Mouse (Mus musculus): ENCODE data around the gene Rac1. TPM values are rescaled to one million over a fixed set of nuclear protein-coding genes. Genes with fewer than 3 reads are reported as not detected.
A peak's percentile ranks its signal among the peaks of the same experiment; 100 is the strongest.

Gene Rac1
- polyA plus RNA-seq, 1 experiment from 2014 or later = 162 TPM

GRCm38 (mm10) chr5:143522882-143523281 is 5.0 kb downstream of the Rac1 start:
- Histone ChIP-seq H3K4me2 (ENCODE audit: low read depth, low read length) (peak overlapping the region; percentile 10; the same call in 1 of the 2 replicates), H3K27ac (ENCODE audit: low read depth) (no peak overlapping the region), H3K4me3 (ENCODE audit: low read depth, low read length) (no peak overlapping the region), H3K9me3 (ENCODE audit: low read length) (no peaks in the 10 kb centered on the region), H3K27me3 (ENCODE audit: insufficient read depth, low read length) (no peaks in the 10 kb centered on the region), H3K4me1 (ENCODE audit: insufficient read depth) (peaks cover 58% of the 10 kb centered on the region), H3K36me3 (replicated peaks; ENCODE audit: insufficient read depth, low read length) (peaks cover 9% of the 10 kb centered on the region; the same call in 1 of the 2 replicates), H3K9ac (replicated peaks) (no peak overlapping the region)
- 73% methylated on average over 3 of the region's 3 CpGs for WGBS (ENCODE audit: insufficient replicate concordance)
- ATAC-seq (no peak), DNase-seq (no peak)
- TF ChIP-seq EP300 (IDR thresholded peaks at IDR 0.05; ENCODE audit: low read depth) (no peak), CTCF (IDR thresholded peaks at IDR 0.05; ENCODE audit: low read depth) (no peak)

DNA sequence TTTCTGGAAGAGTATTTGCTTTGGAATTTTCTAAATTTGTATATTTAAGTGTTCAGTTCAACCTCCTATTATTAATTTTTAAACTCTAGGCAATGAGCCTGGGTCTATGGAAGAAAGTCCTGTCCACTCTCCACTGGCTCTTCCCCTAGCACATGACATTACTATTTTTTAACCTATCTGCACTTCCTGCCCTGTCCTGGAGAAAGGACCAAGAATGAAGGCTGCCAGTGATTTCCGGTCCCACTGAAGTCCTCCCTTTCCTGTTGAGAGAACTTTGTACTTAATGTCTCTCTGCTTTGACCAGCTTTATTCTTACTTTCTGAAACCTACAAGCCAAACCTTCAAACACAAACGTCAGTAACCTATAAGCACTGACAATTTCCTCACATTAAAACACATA is 7.4 kb downstream of the Rac1 start:
- TF ChIP-seq CTCF (IDR thresholded peaks at IDR 0.05; ENCODE audit: low read depth) = no peak
- TF ChIP-seq EP300 (IDR thresholded peaks at IDR 0.05; ENCODE audit: low read depth) = no peak
- H3K9ac ChIP-seq (replicated peaks) = no peak overlapping the region
- H3K4me2 ChIP-seq (ENCODE audit: low read depth, low read length) = 0 out of 2 replicates have a peak overlapping the region, but pooled peaks have one; percentile 32
- H3K9me3 ChIP-seq (ENCODE audit: low read length) = no peaks in the 10 kb centered on the region
- H3K36me3 ChIP-seq (replicated peaks; ENCODE audit: insufficient read depth, low read length) = peaks cover 23% of the 10 kb centered on the region
- H3K27ac ChIP-seq (ENCODE audit: low read depth) = peak overlapping the region; percentile 41
- no peak overlapping the region for H3K4me3 ChIP-seq (ENCODE audit: low read depth, low read length)
- ATAC-seq (no peak), DNase-seq (no peak)
- peaks cover 51% of the 10 kb centered on the region for H3K4me1 ChIP-seq (ENCODE audit: insufficient read depth)
- H3K27me3 ChIP-seq (ENCODE audit: insufficient read depth, low read length) = no peaks in the 10 kb centered on the region
- 27% methylated on average over 2 of the region's 2 CpGs for WGBS (ENCODE audit: insufficient replicate concordance)

DNA sequence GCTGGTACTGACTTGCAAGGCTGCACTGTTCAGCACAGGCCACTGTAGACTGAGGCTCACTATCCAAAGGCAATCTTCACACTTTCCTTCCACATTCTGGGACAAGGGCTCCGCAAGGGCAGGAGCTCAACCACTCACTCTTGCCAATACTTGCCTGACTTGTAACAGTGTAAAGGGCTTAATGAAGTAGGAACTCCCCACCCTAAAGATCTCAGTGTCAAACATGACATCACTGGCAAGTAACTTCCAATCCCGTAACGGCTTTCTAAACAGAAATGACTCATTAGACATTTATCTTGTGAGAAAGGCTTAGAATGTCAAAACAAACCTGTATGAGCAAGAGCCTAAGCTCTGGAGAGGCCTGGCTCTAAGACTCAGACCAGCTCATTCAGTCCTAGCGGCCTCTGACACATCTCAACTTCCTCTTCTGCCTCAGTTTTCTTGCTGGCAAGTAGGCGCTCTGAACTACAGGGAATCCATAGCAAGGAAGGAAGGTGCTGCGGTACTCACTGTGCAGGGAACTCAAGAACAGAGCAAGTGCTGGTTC is 9.7 kb downstream of the Rac1 start:
- Histone ChIP-seq H3K36me3 (replicated peaks; ENCODE audit: insufficient read depth, low read length) (peaks cover 46% of the 10 kb centered on the region), H3K4me3 (ENCODE audit: low read depth, low read length) (no peak overlapping the region), H3K4me1 (ENCODE audit: insufficient read depth) (peaks cover 37% of the 10 kb centered on the region), H3K9ac (replicated peaks) (peak overlapping the region; percentile 44; the same call in 1 of the 2 replicates), H3K27ac (ENCODE audit: low read depth) (peak overlapping the region; percentile 44), H3K9me3 (ENCODE audit: low read length) (no peaks in the 10 kb centered on the region), H3K4me2 (ENCODE audit: low read depth, low read length) (no peak overlapping the region), H3K27me3 (ENCODE audit: insufficient read depth, low read length) (no peaks in the 10 kb centered on the region)
- ATAC-seq (peak; percentile 56; the same call in 1 of the 2 replicates), DNase-seq (no peak)
- 46% methylated on average over 6 of the region's 6 CpGs for WGBS (ENCODE audit: insufficient replicate concordance)
- no peak for TF ChIP-seq EP300 (IDR thresholded peaks at IDR 0.05; ENCODE audit: low read depth)
- TF ChIP-seq CTCF (IDR thresholded peaks at IDR 0.05; ENCODE audit: low read depth) = no peak

GRCm38 (mm10) chr5:143517436-143517835 is 10.4 kb downstream of the Rac1 start:
- ATAC-seq (no peak), DNase-seq (no peak)
- 61% methylated on average over 6 of the region's 6 CpGs for WGBS (ENCODE audit: insufficient replicate concordance)
- Histone ChIP-seq H3K27ac (ENCODE audit: low read depth) (no peak overlapping the region), H3K4me3 (ENCODE audit: low read depth, low read length) (no peak overlapping the region), H3K4me1 (ENCODE audit: insufficient read depth) (peaks cover 34% of the 10 kb centered on the region), H3K4me2 (ENCODE audit: low read depth, low read length) (no peak overlapping the region), H3K27me3 (ENCODE audit: insufficient read depth, low read length) (no peaks in the 10 kb centered on the region), H3K9me3 (ENCODE audit: low read length) (no peaks in the 10 kb centered on the region), H3K9ac (replicated peaks) (no peak overlapping the region), H3K36me3 (replicated peaks; ENCODE audit: insufficient read depth, low read length) (peaks cover 49% of the 10 kb centered on the region)
- TF ChIP-seq EP300 (IDR thresholded peaks at IDR 0.05; ENCODE audit: low read depth) = no peak
- no peak for TF ChIP-seq CTCF (IDR thresholded peaks at IDR 0.05; ENCODE audit: low read depth)

DNA sequence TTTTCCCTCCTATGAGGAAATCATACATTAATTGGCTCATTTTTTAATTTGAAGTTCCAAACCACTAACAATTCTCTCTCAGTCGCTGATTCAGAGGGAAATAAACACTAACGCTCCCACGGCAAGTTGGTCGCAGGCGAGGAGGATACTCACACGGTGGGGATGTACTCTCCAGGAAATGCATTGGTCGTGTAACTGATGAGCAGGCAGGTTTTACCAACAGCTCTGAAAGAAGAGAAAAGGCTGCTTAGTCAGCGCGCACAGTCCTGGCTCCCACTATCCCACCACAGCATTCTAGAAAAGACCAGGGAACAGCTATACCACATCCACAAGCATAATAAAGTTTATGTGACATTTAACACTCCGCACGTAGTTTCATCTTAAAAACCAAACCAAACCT is 10.8 kb downstream of the Rac1 start:
- DNase-seq = no peak
- WGBS (ENCODE audit: insufficient replicate concordance) = 78% methylated on average over 11 of the region's 11 CpGs

GRCm38 (mm10) chr5:143514878-143515277 is 13.0 kb downstream of the Rac1 start:
- peaks cover 34% of the 10 kb centered on the region for H3K4me1 ChIP-seq (ENCODE audit: insufficient read depth)
- WGBS (ENCODE audit: insufficient replicate concordance) = 84% methylated on average over 5 of the region's 5 CpGs
- H3K36me3 ChIP-seq (replicated peaks; ENCODE audit: insufficient read depth, low read length) = peaks cover 55% of the 10 kb centered on the region
- ATAC-seq (no peak), DNase-seq (no peak)
- H3K27ac ChIP-seq (ENCODE audit: low read depth) = no peak overlapping the region
- H3K27me3 ChIP-seq (ENCODE audit: insufficient read depth, low read length) = no peaks in the 10 kb centered on the region
- TF ChIP-seq CTCF (IDR thresholded peaks at IDR 0.05; ENCODE audit: low read depth) (no peak), EP300 (IDR thresholded peaks at IDR 0.05; ENCODE audit: low read depth) (no peak)
- H3K4me3 ChIP-seq (ENCODE audit: low read depth, low read length) = no peak overlapping the region
- H3K9me3 ChIP-seq (ENCODE audit: low read length) = no peaks in the 10 kb centered on the region
- no peak overlapping the region for H3K9ac ChIP-seq (replicated peaks)
- H3K4me2 ChIP-seq (ENCODE audit: low read depth, low read length) = no peak overlapping the region

More for the DNA sequence above, 10.8 kb downstream of the Rac1 start:
- H3K4me3 ChIP-seq (ENCODE audit: low read depth, low read length) = no peak overlapping the region
- ATAC-seq = no peak
- no peak overlapping the region for H3K4me2 ChIP-seq (ENCODE audit: low read depth, low read length)
- H3K4me1 ChIP-seq (ENCODE audit: insufficient read depth) = peaks cover 36% of the 10 kb centered on the region
- H3K9ac ChIP-seq (replicated peaks) = no peak overlapping the region
- peaks cover 53% of the 10 kb centered on the region for H3K36me3 ChIP-seq (replicated peaks; ENCODE audit: insufficient read depth, low read length)
- H3K27me3 ChIP-seq (ENCODE audit: insufficient read depth, low read length) = no peaks in the 10 kb centered on the region
- TF ChIP-seq EP300 (IDR thresholded peaks at IDR 0.05; ENCODE audit: low read depth) = no peak
- no peak for TF ChIP-seq CTCF (IDR thresholded peaks at IDR 0.05; ENCODE audit: low read depth)
- H3K27ac ChIP-seq (ENCODE audit: low read depth) = no peak overlapping the region
- no peaks in the 10 kb centered on the region for H3K9me3 ChIP-seq (ENCODE audit: low read length)
